Mouse (Mus musculus) myocyte (in vitro differentiated cells): ENCODE results near the gene Scarb1. TPM values are rescaled to one million over a fixed set of nuclear protein-coding genes. Genes with fewer than 3 reads are reported as not detected.
A peak's percentile ranks its signal among the peaks of the same experiment; 100 is the strongest.

ENCODE experiments used
- H3K27me3 ChIP-seq: one replicate; pipeline ENCODE4 v1.6.1; 2011; ENCODE audit not compliant: control insufficient read depth, insufficient read depth, insufficient read length
- H3K36me3 ChIP-seq: one replicate; pipeline ENCODE4 v1.6.1; 2011; ENCODE audit not compliant: control insufficient read depth, insufficient read depth
- H3K4me2 ChIP-seq: one replicate; pipeline ENCODE4 v1.6.1; 2011; ENCODE audit warnings: low read depth, control low read depth
- H3K4me3 ChIP-seq: one replicate; pipeline ENCODE4 v1.5.1; 2011; ENCODE audit warnings: mild to moderate bottlenecking, control low read depth, moderate library complexity
- H3K79me2 ChIP-seq: one replicate; pipeline ENCODE4 v1.6.1; 2011; ENCODE audit not compliant: control insufficient read depth, insufficient read depth
- H3ac ChIP-seq: one replicate; pipeline ENCODE4 v1.6.1; 2011; ENCODE audit not compliant: control insufficient read depth, insufficient read length
- CEBPB ChIP-seq: IDR thresholded peaks from 2 replicates; pipeline ENCODE4 v1.6.1; 2011; ENCODE audit warnings: mild to moderate bottlenecking, moderate library complexity; ENCODE audit not compliant: poor library complexity, insufficient read depth, severe bottlenecking
- E2F4 ChIP-seq: IDR thresholded peaks from one replicate; pipeline ENCODE4 v1.6.1; 2011; ENCODE audit warnings: mild to moderate bottlenecking, control low read depth, moderate library complexity; ENCODE audit not compliant: insufficient read depth
- MAX ChIP-seq: IDR thresholded peaks from one replicate; pipeline ENCODE4 v1.6.1; 2011; ENCODE audit warnings: low read depth, mild to moderate bottlenecking, control low read depth
- MYOD1 ChIP-seq, 3 experiments: IDR thresholded peaks; one replicate each; pipeline ENCODE4 v1.6.1; 2011; ENCODE audit warnings: control low read depth in 2 of 3, low read depth in 2 of 3, mild to moderate bottlenecking in 2 of 3, moderate library complexity in 1 of 3; ENCODE audit not compliant: insufficient read length in 2 of 3, control insufficient read depth in 1 of 3
- MYOG ChIP-seq, 3 experiments: IDR thresholded peaks; one replicate each; pipeline ENCODE4 v1.6.1; 2011; ENCODE audit warnings: control low read depth in 2 of 3, low read depth in 2 of 3, mild to moderate bottlenecking in 2 of 3; ENCODE audit not compliant: insufficient read length in 2 of 3, control insufficient read depth in 1 of 3, insufficient read depth in 1 of 3
- POLR2A ChIP-seq: IDR thresholded peaks from one replicate; pipeline ENCODE4 v1.6.1; 2011; ENCODE audit warnings: low read depth, mild to moderate bottlenecking, control low read depth, moderate library complexity; ENCODE audit not compliant: insufficient read length
- POLR2AphosphoS2 ChIP-seq: IDR thresholded peaks from one replicate; pipeline ENCODE4 v1.6.1; 2011; ENCODE audit warnings: low read depth, control low read depth; ENCODE audit not compliant: insufficient read length
- REST ChIP-seq: IDR thresholded peaks from one replicate; pipeline ENCODE4 v1.6.1; 2011; ENCODE audit warnings: mild to moderate bottlenecking, control low read depth, moderate library complexity; ENCODE audit not compliant: insufficient read depth, insufficient read length
- SRF ChIP-seq: IDR thresholded peaks from one replicate; pipeline ENCODE4 v1.6.1; 2011; ENCODE audit warnings: low read depth; ENCODE audit not compliant: control insufficient read depth, insufficient read length
- TCF12 ChIP-seq: IDR thresholded peaks from one replicate; pipeline ENCODE4 v1.6.1; 2011; ENCODE audit warnings: mild to moderate bottlenecking, control low read depth; ENCODE audit not compliant: poor library complexity, insufficient read depth, severe bottlenecking
- TCF3 ChIP-seq: IDR thresholded peaks from one replicate; pipeline ENCODE4 v1.6.1; 2011; ENCODE audit warnings: low read depth, control low read depth; ENCODE audit not compliant: insufficient read length
- USF1 ChIP-seq: IDR thresholded peaks from one replicate; pipeline ENCODE4 v1.6.1; 2011; ENCODE audit warnings: low read depth, mild to moderate bottlenecking, control low read depth, moderate library complexity
- polyA plus RNA-seq: library from polyadenylated mRNA; unstranded; fragments of >200 nt; fragmentation: generic; extraction: Trizol; gene quantifications from one replicate; pipeline ENCODE4 v1.2.1, GENCODE M21; 2012; ENCODE audit warnings: missing spikeins

Gene Scarb1
- polyA plus RNA-seq, 1 experiment: 28.6 TPM

GRCm38 (mm10) chr5:125339108-125339751 is 1.7 kb downstream of the Scarb1 start:
- TF ChIP-seq TCF3 (no peak), MYOG (IDR thresholded peaks at IDR 0.05; ENCODE audit: control insufficient read depth in 1 of 3, insufficient read depth in 1 of 3, insufficient read length in 2 of 3, low read depth in 2 of 3) (no peak), POLR2AphosphoS2 (no peak), MAX (no peak), POLR2A (no peak), CEBPB (no peak), TCF12 (no peak), SRF (no peak)
- H3K79me2 ChIP-seq: peaks cover 5% of the 10 kb centered on the region
- H3K36me3 ChIP-seq: no peaks in the 10 kb centered on the region
- H3ac ChIP-seq: no peak overlapping the region
- H3K27me3 ChIP-seq: no peaks in the 10 kb centered on the region
- peak overlapping the region; percentile 71 for H3K4me3 ChIP-seq
- peak overlapping the region; percentile 77 for H3K4me2 ChIP-seq

GRCm38 (mm10) chr5:125337526-125337925 is 3.4 kb downstream of the Scarb1 start:
- Histone ChIP-seq H3K79me2 (peaks cover 5% of the 10 kb centered on the region), H3K4me3 (no peak overlapping the region), H3K36me3 (no peaks in the 10 kb centered on the region), H3ac (no peak overlapping the region), H3K27me3 (no peaks in the 10 kb centered on the region), H3K4me2 (no peak overlapping the region)
- TF ChIP-seq MYOD1 (IDR thresholded peaks at IDR 0.05; ENCODE audit: control insufficient read depth in 1 of 3, insufficient read length in 2 of 3, low read depth in 2 of 3) (no peak), USF1 (no peak), SRF (no peak), POLR2A (no peak), MYOG (IDR thresholded peaks at IDR 0.05; ENCODE audit: control insufficient read depth in 1 of 3, insufficient read depth in 1 of 3, insufficient read length in 2 of 3, low read depth in 2 of 3) (no peak), MAX (no peak), CEBPB (no peak)

GRCm38 (mm10) chr5:125337012-125337411 is 3.9 kb downstream of the Scarb1 start:
- no peak overlapping the region for H3ac ChIP-seq
- no peak overlapping the region for H3K4me3 ChIP-seq
- no peak overlapping the region for H3K4me2 ChIP-seq
- no peak for TF ChIP-seq USF1
- no peak for TF ChIP-seq REST
- TF ChIP-seq POLR2AphosphoS2: no peak
- TF ChIP-seq SRF: no peak
- TF ChIP-seq TCF12: no peak
- no peak for TF ChIP-seq POLR2A
- no peak for TF ChIP-seq CEBPB
- TF ChIP-seq TCF3: no peak
- no peak for TF ChIP-seq E2F4
- TF ChIP-seq MYOG (IDR thresholded peaks at IDR 0.05; ENCODE audit: control insufficient read depth in 1 of 3, insufficient read depth in 1 of 3, insufficient read length in 2 of 3, low read depth in 2 of 3): no peak
- TF ChIP-seq MAX: no peak
- TF ChIP-seq MYOD1 (IDR thresholded peaks at IDR 0.05; ENCODE audit: control insufficient read depth in 1 of 3, insufficient read length in 2 of 3, low read depth in 2 of 3): no peak
- peaks cover 5% of the 10 kb centered on the region for H3K79me2 ChIP-seq
- H3K36me3 ChIP-seq: no peaks in the 10 kb centered on the region
- H3K27me3 ChIP-seq: no peaks in the 10 kb centered on the region

GRCm38 (mm10) chr5:125333009-125333408 is 7.9 kb downstream of the Scarb1 start:
- H3K4me3 ChIP-seq: no peak overlapping the region
- no peaks in the 10 kb centered on the region for H3K79me2 ChIP-seq
- no peaks in the 10 kb centered on the region for H3K27me3 ChIP-seq
- no peak overlapping the region for H3ac ChIP-seq
- peak overlapping the region; percentile 55 for H3K4me2 ChIP-seq
- no peak for TF ChIP-seq MAX
- TF ChIP-seq SRF: no peak
- no peak for TF ChIP-seq POLR2A
- TF ChIP-seq TCF3: no peak
- TF ChIP-seq TCF12: no peak
- TF ChIP-seq USF1: no peak
- TF ChIP-seq CEBPB: no peak
- no peak for TF ChIP-seq REST
- no peak for TF ChIP-seq POLR2AphosphoS2
- TF ChIP-seq E2F4: no peak
- TF ChIP-seq MYOD1 (IDR thresholded peaks at IDR 0.05; ENCODE audit: control insufficient read depth in 1 of 3, insufficient read length in 2 of 3, low read depth in 2 of 3): no peak
- no peak for TF ChIP-seq MYOG (IDR thresholded peaks at IDR 0.05; ENCODE audit: control insufficient read depth in 1 of 3, insufficient read depth in 1 of 3, insufficient read length in 2 of 3, low read depth in 2 of 3)
- H3K36me3 ChIP-seq: no peaks in the 10 kb centered on the region
